Mouse (Mus musculus): Measurements from ENCODE around the gene Slc6a6. TPM values are rescaled to one million over a fixed set of nuclear protein-coding genes. Genes with fewer than 3 reads are reported as not detected.

Gene Slc6a6
- polyA plus RNA-seq, 2 experiments: 7.5 to 8.0 TPM

GRCm38 (mm10) chr6:91689231-91689630 is 5.4 kb downstream of the Slc6a6 start:
- no peaks in the 10 kb centered on the region for H3K36me3 ChIP-seq (replicated peaks; ENCODE audit: control insufficient read depth, insufficient read depth, low read depth)
- no peak for DNase-seq (ENCODE audit: low read depth in 3 of 3, low spot score in 3 of 3)
- TF ChIP-seq EP300 (IDR thresholded peaks at IDR 0.05; ENCODE audit: low read depth) (no peak), CTCF (IDR thresholded peaks at IDR 0.05; ENCODE audit: low read depth) (no peak)
- no peak for ATAC-seq (ENCODE audit: insufficient read depth)
- no peak overlapping the region for H3K4me2 ChIP-seq (ENCODE audit: low read depth)
- H3K4me1 ChIP-seq (replicated peaks; ENCODE audit: control insufficient read depth in 2 of 2, insufficient read depth in 2 of 2, low read length in 1 of 2): peaks cover 13 to 28% of the 10 kb centered on the region in 2 experiments
- no peaks in the 10 kb centered on the region for H3K27me3 ChIP-seq (ENCODE audit: control insufficient read depth, insufficient read depth, low read length)
- H3K9me3 ChIP-seq (ENCODE audit: control insufficient read depth, low read length): no peaks in the 10 kb centered on the region
- H3K27ac ChIP-seq: no peak overlapping the region
- no peak overlapping the region for H3K9ac ChIP-seq (replicated peaks)
- H3K4me3 ChIP-seq (ENCODE audit: insufficient read depth in 1 of 2, low read depth in 2 of 2, low read length in 2 of 2): no peak overlapping the region

GRCm38 (mm10) chr6:91690222-91690621 is 6.4 kb downstream of the Slc6a6 start:
- H3K9me3 ChIP-seq (ENCODE audit: control insufficient read depth, low read length): no peaks in the 10 kb centered on the region
- DNase-seq (ENCODE audit: low read depth in 3 of 3, low spot score in 3 of 3) (no peak), ATAC-seq (ENCODE audit: insufficient read depth) (no peak)
- H3K4me2 ChIP-seq (ENCODE audit: low read depth): no peak overlapping the region
- H3K27me3 ChIP-seq (ENCODE audit: control insufficient read depth, insufficient read depth, low read length): no peaks in the 10 kb centered on the region
- H3K4me1 ChIP-seq (replicated peaks; ENCODE audit: control insufficient read depth in 2 of 2, insufficient read depth in 2 of 2, low read length in 1 of 2): peaks cover 7 to 24% of the 10 kb centered on the region in 2 experiments
- WGBS (ENCODE audit: insufficient replicate concordance): 67% methylated on average over 7 of the region's 7 CpGs
- no peak overlapping the region for H3K4me3 ChIP-seq (ENCODE audit: insufficient read depth in 1 of 2, low read depth in 2 of 2, low read length in 2 of 2)
- TF ChIP-seq CTCF (IDR thresholded peaks at IDR 0.05; ENCODE audit: low read depth) (no peak), EP300 (IDR thresholded peaks at IDR 0.05; ENCODE audit: low read depth) (no peak)
- H3K9ac ChIP-seq (replicated peaks): no peak overlapping the region
- no peak overlapping the region for H3K27ac ChIP-seq
- H3K36me3 ChIP-seq (replicated peaks; ENCODE audit: control insufficient read depth, insufficient read depth, low read depth): no peaks in the 10 kb centered on the region

- TF ChIP-seq CTCF (IDR thresholded peaks at IDR 0.05; ENCODE audit: low read depth) (no peak), EP300 (IDR thresholded peaks at IDR 0.05; ENCODE audit: low read depth) (no peak)
- 77% methylated on average over 7 of the region's 7 CpGs for WGBS (ENCODE audit: insufficient replicate concordance)
- no peaks in the 10 kb centered on the region for H3K36me3 ChIP-seq (replicated peaks; ENCODE audit: control insufficient read depth, insufficient read depth, low read depth)
- H3K4me1 ChIP-seq (replicated peaks; ENCODE audit: control insufficient read depth in 2 of 2, insufficient read depth in 2 of 2, low read length in 1 of 2): peaks cover 6 to 21% of the 10 kb centered on the region in 2 experiments; a peak in 3 of 4 replicates
- H3K27ac ChIP-seq: no peak overlapping the region
- no peaks in the 10 kb centered on the region for H3K27me3 ChIP-seq (ENCODE audit: control insufficient read depth, insufficient read depth, low read length)
- ATAC-seq (ENCODE audit: insufficient read depth): no peak
- H3K9ac ChIP-seq (replicated peaks): no peak overlapping the region
- DNase-seq (ENCODE audit: low read depth in 3 of 3, low spot score in 3 of 3): no peak
- no peak overlapping the region for H3K4me3 ChIP-seq (ENCODE audit: insufficient read depth in 1 of 2, low read depth in 2 of 2, low read length in 2 of 2)
- no peaks in the 10 kb centered on the region for H3K9me3 ChIP-seq (ENCODE audit: control insufficient read depth, low read length)
- no peak overlapping the region for H3K4me2 ChIP-seq (ENCODE audit: low read depth)
Measured at GRCm38 (mm10) chr6:91690646-91691045, 6.8 kb downstream of the Slc6a6 start.

- H3K27me3 ChIP-seq (ENCODE audit: control insufficient read depth, insufficient read depth, low read length): no peaks in the 10 kb centered on the region
Measured at GRCm38 (mm10) chr6:91691576-91691975, 7.7 kb downstream of the Slc6a6 start.

GRCm38 (mm10) chr6:91693301-91693886 is 9.5 kb downstream of the Slc6a6 start:
- Histone ChIP-seq H3K27me3 (ENCODE audit: control insufficient read depth, insufficient read depth, low read length) (no peaks in the 10 kb centered on the region), H3K36me3 (replicated peaks; ENCODE audit: control insufficient read depth, insufficient read depth, low read depth) (no peaks in the 10 kb centered on the region), H3K4me1 (replicated peaks; ENCODE audit: control insufficient read depth in 2 of 2, insufficient read depth in 2 of 2, low read length in 1 of 2) (peaks cover 3 to 11% of the 10 kb centered on the region in 2 experiments; a peak in 3 of 4 replicates), H3K4me3 (ENCODE audit: insufficient read depth in 1 of 2, low read depth in 2 of 2, low read length in 2 of 2) (no peak overlapping the region), H3K9ac (replicated peaks) (no peak overlapping the region), H3K9me3 (ENCODE audit: control insufficient read depth, low read length) (no peaks in the 10 kb centered on the region), H3K27ac (no peak overlapping the region), H3K4me2 (ENCODE audit: low read depth) (no peak overlapping the region)
- 70% methylated on average over 17 of the region's 17 CpGs for whole genome bisulfite sequencing (ENCODE audit: insufficient replicate concordance)
- ATAC-seq (ENCODE audit: insufficient read depth) (no peak), DNase-seq (ENCODE audit: low read depth in 3 of 3, low spot score in 3 of 3) (no peak)
- TF ChIP-seq EP300 (IDR thresholded peaks at IDR 0.05; ENCODE audit: low read depth) (no peak), CTCF (IDR thresholded peaks at IDR 0.05; ENCODE audit: low read depth) (no peak)

More at GRCm38 (mm10) chr6:91691576-91691975, 7.7 kb downstream of the Slc6a6 start:
- Histone ChIP-seq H3K36me3 (replicated peaks; ENCODE audit: control insufficient read depth, insufficient read depth, low read depth) (no peaks in the 10 kb centered on the region), H3K4me3 (ENCODE audit: insufficient read depth in 1 of 2, low read depth in 2 of 2, low read length in 2 of 2) (no peak overlapping the region), H3K4me1 (replicated peaks; ENCODE audit: control insufficient read depth in 2 of 2, insufficient read depth in 2 of 2, low read length in 1 of 2) (peaks cover 3 to 13% of the 10 kb centered on the region in 2 experiments; a peak in 3 of 4 replicates), H3K9me3 (ENCODE audit: control insufficient read depth, low read length) (no peaks in the 10 kb centered on the region), H3K27ac (no peak overlapping the region), H3K4me2 (ENCODE audit: low read depth) (no peak overlapping the region), H3K9ac (replicated peaks) (no peak overlapping the region)
- TF ChIP-seq CTCF (IDR thresholded peaks at IDR 0.05; ENCODE audit: low read depth): no peak
- no peak for TF ChIP-seq EP300 (IDR thresholded peaks at IDR 0.05; ENCODE audit: low read depth)
- 61% methylated on average over 4 of the region's 4 CpGs for WGBS (ENCODE audit: insufficient replicate concordance)
- ATAC-seq (ENCODE audit: insufficient read depth): no peak
- DNase-seq (ENCODE audit: low read depth in 3 of 3, low spot score in 3 of 3): no peak
